Mouse (Mus musculus) stomach, postnatal 0 days (tissue): ENCODE measurements around the gene Ccdc12.

Experiments used
- CTCF ChIP-seq: IDR thresholded peaks from 2 replicates; pipeline ENCODE4 v1.5.1; 2016; ENCODE audit warnings: antibody characterized with exemption, low read depth, mild to moderate bottlenecking, moderate library complexity
- EP300 ChIP-seq: optimal IDR thresholded peaks from 2 replicates; pipeline ENCODE3; 2016; ENCODE audit warnings: antibody characterized with exemption

- TF ChIP-seq CTCF (no peak), EP300 (no peak)
Observed at GRCm38 (mm10) chr9:110734154-110734553, 77.9 kb downstream of the Ccdc12 start.
